Mouse (Mus musculus): Measurements from ENCODE around the gene Ttll10. TPM values are rescaled to one million over a fixed set of nuclear protein-coding genes. Genes with fewer than 3 reads are reported as not detected.

Gene Ttll10
- polyA plus RNA-seq, 1 experiment from 2014 or later, result not detected

- ATAC-seq (replicated peaks), result no peak
- no peaks in the 10 kb centered on the region for H3K9me3 ChIP-seq
These were observed 25.1 kb upstream of the Ttll10 start for GRCm38 (mm10) chr4:156084096-156084879.

GRCm38 (mm10) chr4:156083348-156083747 lies 24.1 kb upstream of the Ttll10 start:
- no peak overlapping the region for H3K27ac ChIP-seq (replicated peaks)
- ATAC-seq (replicated peaks), result no peak
- H3K4me1 ChIP-seq, result no peaks in the 10 kb centered on the region
- H3K36me3 ChIP-seq, result no peaks in the 10 kb centered on the region
- H3K4me3 ChIP-seq, result no peak overlapping the region
- no peak overlapping the region for H3K4me2 ChIP-seq (replicated peaks)
- no peaks in the 10 kb centered on the region for H3K9me3 ChIP-seq
- no peak overlapping the region for H3K9ac ChIP-seq (replicated peaks)
- H3K27me3 ChIP-seq, result no peaks in the 10 kb centered on the region
- 68% methylated on average over 5 of the region's 5 CpGs for WGBS

More at GRCm38 (mm10) chr4:156084096-156084879, 25.1 kb upstream of the Ttll10 start:
- no peaks in the 10 kb centered on the region for H3K4me1 ChIP-seq
- no peak overlapping the region for H3K4me3 ChIP-seq
- H3K27me3 ChIP-seq, result no peaks in the 10 kb centered on the region
- H3K27ac ChIP-seq (replicated peaks), result no peak overlapping the region
- H3K36me3 ChIP-seq, result no peaks in the 10 kb centered on the region
- H3K4me2 ChIP-seq (replicated peaks), result no peak overlapping the region
- WGBS, result 86% methylated on average over 9 of the region's 9 CpGs
- no peak overlapping the region for H3K9ac ChIP-seq (replicated peaks)

- Histone ChIP-seq H3K27ac (replicated peaks) (no peak overlapping the region), H3K36me3 (no peaks in the 10 kb centered on the region), H3K9ac (replicated peaks) (no peak overlapping the region), H3K9me3 (no peaks in the 10 kb centered on the region), H3K4me2 (replicated peaks) (no peak overlapping the region), H3K4me3 (no peak overlapping the region), H3K4me1 (peaks cover 6% of the 10 kb centered on the region), H3K27me3 (peaks cover 5% of the 10 kb centered on the region)
- WGBS, result 75% methylated on average over 4 of the region's 4 CpGs
- no peak for ATAC-seq (replicated peaks)
These were observed 23.5 kb upstream of the Ttll10 start for GRCm38 (mm10) chr4:156082621-156083234.

DNA sequence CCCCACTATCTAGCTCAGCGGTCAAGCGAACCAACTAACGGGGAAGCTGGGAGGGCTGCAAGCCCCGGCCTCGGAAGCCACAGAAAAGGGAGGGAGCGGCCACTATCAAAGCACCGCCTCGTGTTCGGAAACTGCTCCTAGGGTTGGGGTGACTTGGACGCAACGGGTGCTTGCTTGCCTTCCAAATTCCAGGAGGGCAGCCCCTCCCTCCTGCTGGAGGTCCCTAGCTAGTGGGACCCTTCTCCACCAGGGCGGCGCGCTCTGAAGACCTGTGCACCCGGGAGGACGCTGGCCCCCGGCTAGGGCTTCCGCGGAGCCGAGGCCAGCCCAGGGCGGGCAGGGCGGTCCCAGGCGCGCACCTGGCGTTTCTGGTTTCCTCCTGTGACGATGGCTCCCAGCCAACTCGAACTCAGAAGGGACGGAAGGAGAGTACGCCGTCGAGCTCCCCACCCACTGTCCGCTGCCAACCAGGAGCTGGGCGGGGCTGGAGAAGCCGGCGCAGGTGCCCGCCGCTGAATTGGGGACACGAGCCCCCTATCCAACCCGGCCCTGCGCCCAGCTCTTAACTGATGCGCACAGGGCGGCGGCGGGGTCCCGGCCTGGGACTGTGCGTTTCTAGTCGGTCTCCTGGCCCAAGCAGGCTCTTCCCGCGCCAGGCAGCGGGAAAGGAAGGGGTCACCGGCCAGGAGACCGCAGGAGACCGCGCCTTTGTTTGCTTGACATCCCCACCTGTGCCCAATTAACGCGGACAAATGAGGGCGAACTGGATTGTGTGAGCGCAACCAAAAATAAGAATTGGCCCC lies 18.5 kb upstream of the Ttll10 start:
- Histone ChIP-seq H3K9ac (replicated peaks) (peak overlapping the region; percentile 30), H3K36me3 (no peaks in the 10 kb centered on the region), H3K4me2 (replicated peaks) (peak overlapping the region; percentile 52), H3K27me3 (peaks cover 17% of the 10 kb centered on the region), H3K9me3 (no peaks in the 10 kb centered on the region), H3K4me1 (peaks cover 14% of the 10 kb centered on the region), H3K27ac (replicated peaks) (no peak overlapping the region), H3K4me3 (peak overlapping the region; percentile 38)
- WGBS, result under 1% methylated on average over 56 of the region's 58 CpGs
- peak; percentile 4; the same call in 1 of the 2 replicates for ATAC-seq (replicated peaks)

GRCm38 (mm10) chr4:156076911-156077382 lies 17.7 kb upstream of the Ttll10 start:
- WGBS, result 9% methylated on average over 8 of the region's 8 CpGs
- Histone ChIP-seq H3K27me3 (peaks cover 17% of the 10 kb centered on the region), H3K36me3 (no peaks in the 10 kb centered on the region), H3K9ac (replicated peaks) (no peak overlapping the region), H3K27ac (replicated peaks) (no peak overlapping the region), H3K4me1 (peaks cover 14% of the 10 kb centered on the region), H3K4me2 (replicated peaks) (peak overlapping the region; percentile 52), H3K9me3 (no peaks in the 10 kb centered on the region), H3K4me3 (0 out of 2 replicates have a peak overlapping the region, but pooled peaks have one; percentile 38)
- ATAC-seq (replicated peaks), result no peak

DNA sequence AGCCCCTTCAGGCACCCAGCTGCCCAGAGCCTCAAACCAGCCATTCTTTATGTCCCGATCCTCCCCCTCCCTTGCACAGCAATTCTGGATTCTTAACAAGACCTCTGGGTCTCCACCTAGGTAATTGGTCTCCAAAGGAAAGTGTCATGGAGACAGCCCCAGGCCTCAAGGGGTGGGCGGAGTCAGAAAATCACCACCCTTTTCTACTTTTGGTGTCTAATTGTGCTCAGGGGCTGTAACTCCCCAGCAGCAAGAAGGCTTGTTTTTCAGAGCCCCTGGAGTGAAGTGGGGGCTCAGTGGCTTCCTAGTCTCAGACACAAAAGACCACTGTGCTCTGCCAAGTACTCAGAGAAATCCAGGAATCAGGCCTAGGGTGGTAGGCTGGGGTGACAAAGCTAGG lies 11.5 kb upstream of the Ttll10 start:
- no peak overlapping the region for H3K4me2 ChIP-seq (replicated peaks)
- WGBS, result 15% methylated on average over 2 of the region's 2 CpGs
- 0 out of 2 replicates have a peak overlapping the region, but pooled peaks have one; percentile 37 for H3K27ac ChIP-seq (replicated peaks)
- no peaks in the 10 kb centered on the region for H3K36me3 ChIP-seq
- no peak overlapping the region for H3K4me3 ChIP-seq
- peak; percentile 26; the same call in 1 of the 2 replicates for ATAC-seq (replicated peaks)
- H3K4me1 ChIP-seq, result peaks cover 9% of the 10 kb centered on the region
- H3K9me3 ChIP-seq, result no peaks in the 10 kb centered on the region
- no peaks in the 10 kb centered on the region for H3K27me3 ChIP-seq
- peak overlapping the region; percentile 13; the same call in 1 of the 2 replicates for H3K9ac ChIP-seq (replicated peaks)

- no peaks in the 10 kb centered on the region for H3K27me3 ChIP-seq
- H3K9me3 ChIP-seq, result no peaks in the 10 kb centered on the region
- 40% methylated on average over 6 of the region's 6 CpGs for WGBS
- H3K9ac ChIP-seq (replicated peaks), result peak overlapping the region; percentile 13; the same call in 1 of the 2 replicates
- no peak for ATAC-seq (replicated peaks)
- no peak overlapping the region for H3K4me3 ChIP-seq
- H3K27ac ChIP-seq (replicated peaks), result peak overlapping the region; percentile 37; the same call in 1 of the 2 replicates
- H3K4me2 ChIP-seq (replicated peaks), result no peak overlapping the region
- H3K4me1 ChIP-seq, result peaks cover 9% of the 10 kb centered on the region
- H3K36me3 ChIP-seq, result no peaks in the 10 kb centered on the region
These were observed 11.1 kb upstream of the Ttll10 start for GRCm38 (mm10) chr4:156070276-156070675.

DNA sequence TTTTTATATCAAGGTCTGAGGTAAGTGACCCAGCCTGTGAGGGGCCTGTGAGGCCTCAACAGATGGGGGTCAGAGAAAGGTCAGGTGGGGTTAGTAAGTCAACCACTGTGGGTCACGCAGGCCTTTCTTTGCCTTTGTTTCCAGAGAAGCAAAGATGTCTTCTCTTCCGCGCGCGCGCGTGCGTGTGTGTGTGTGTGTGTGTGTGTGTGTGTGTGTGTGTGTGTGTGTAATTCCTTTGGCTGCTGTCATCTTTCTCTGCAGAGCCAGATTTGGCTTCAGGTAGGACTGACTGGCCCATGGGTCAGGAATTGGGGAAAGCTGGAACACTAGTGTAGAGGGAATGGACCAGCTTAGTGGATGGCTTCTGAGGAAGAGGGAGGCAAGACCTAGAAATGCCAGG lies 10.5 kb upstream of the Ttll10 start:
- WGBS, result 89% methylated on average over 8 of the region's 8 CpGs
- Histone ChIP-seq H3K4me2 (replicated peaks) (no peak overlapping the region), H3K36me3 (no peaks in the 10 kb centered on the region), H3K4me1 (peaks cover 9% of the 10 kb centered on the region), H3K9ac (replicated peaks) (no peak overlapping the region), H3K9me3 (no peaks in the 10 kb centered on the region), H3K27ac (replicated peaks) (no peak overlapping the region), H3K4me3 (no peak overlapping the region), H3K27me3 (no peaks in the 10 kb centered on the region)
- no peak for ATAC-seq (replicated peaks)

DNA sequence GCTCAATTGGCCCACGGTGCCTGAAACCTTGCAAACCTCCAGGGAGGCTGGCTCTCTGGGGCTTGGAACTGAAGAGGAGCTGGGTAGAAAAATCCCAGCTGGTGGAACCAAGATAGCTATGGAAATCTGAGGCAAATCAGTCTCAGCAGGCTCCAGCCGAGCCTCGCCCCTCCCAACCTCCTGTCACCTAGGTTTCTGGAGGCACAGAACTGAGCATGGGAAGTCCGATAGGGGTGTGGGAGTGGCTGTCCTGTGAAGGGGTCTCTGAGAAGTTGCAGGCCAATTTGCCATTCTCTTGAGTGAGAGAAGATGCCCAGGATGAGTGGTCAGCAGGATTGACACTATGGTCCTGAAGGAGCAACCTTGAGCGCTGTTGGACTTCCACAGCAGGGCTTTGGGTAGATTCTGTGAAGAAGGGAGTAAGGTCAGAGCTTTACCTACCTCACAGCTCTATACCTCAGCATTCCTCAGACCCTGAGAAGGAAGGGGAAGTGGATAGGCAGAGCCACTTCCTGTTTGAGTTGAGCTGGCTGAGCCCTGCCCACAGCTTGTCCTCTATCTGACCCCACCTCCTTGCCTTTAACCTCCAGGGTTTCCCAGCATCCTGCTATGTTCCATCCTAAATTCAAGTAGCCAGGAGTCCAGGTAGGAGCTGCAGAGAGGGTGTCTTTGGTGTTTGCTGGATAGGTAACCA lies 8.2 kb upstream of the Ttll10 start:
- no peaks in the 10 kb centered on the region for H3K27me3 ChIP-seq
- H3K9ac ChIP-seq (replicated peaks), result no peak overlapping the region
- no peaks in the 10 kb centered on the region for H3K36me3 ChIP-seq
- no peak overlapping the region for H3K4me3 ChIP-seq
- no peaks in the 10 kb centered on the region for H3K9me3 ChIP-seq
- no peak for ATAC-seq (replicated peaks)
- H3K4me2 ChIP-seq (replicated peaks), result no peak overlapping the region
- 83% methylated on average over 5 of the region's 5 CpGs for WGBS
- H3K4me1 ChIP-seq, result peaks cover 9% of the 10 kb centered on the region
- no peak overlapping the region for H3K27ac ChIP-seq (replicated peaks)

DNA sequence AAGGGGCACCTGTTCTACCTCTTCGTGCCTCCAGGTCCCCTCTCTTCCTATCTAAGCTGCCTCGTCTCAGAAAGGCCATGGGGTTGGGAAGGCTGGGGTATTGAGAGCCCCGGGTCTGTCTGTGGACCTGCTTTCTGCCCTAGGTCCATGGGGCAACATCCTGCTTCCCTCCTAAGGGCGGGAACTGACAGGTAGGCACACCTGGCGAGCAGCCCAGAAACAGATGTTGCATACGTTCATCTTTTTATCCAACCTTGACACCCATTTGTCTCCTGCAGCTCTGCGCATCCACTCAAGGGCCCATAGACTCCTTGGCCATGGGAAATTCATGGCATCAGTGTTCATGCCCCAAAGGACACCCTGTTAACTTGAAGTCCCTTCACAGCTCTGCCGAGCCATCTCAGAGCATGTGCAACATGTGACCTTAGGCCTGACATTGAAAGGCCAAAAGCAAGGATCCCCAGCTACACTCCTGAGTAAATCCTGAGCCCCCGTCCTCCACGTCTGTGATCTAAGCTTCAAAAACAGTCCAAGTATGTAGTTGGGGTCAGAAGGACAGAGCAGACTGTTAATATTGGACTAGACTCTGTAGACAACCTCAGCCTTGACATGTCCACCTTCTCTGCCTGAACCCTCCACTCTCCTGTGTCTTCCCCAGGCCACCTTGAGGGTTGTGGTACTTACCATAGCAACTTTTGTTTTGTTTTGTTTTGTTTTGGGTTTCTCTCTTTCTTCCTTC lies 6.1 kb upstream of the Ttll10 start:
- 91% methylated on average over 10 of the region's 10 CpGs for WGBS
- no peak for ATAC-seq (replicated peaks)
- H3K9ac ChIP-seq (replicated peaks), result no peak overlapping the region

GRCm38 (mm10) chr4:156064510-156064897 lies 5.3 kb upstream of the Ttll10 start:
- 84% methylated on average over 9 of the region's 9 CpGs for WGBS
- H3K4me2 ChIP-seq (replicated peaks), result no peak overlapping the region
- no peak for ATAC-seq (replicated peaks)
- no peaks in the 10 kb centered on the region for H3K27me3 ChIP-seq
- no peaks in the 10 kb centered on the region for H3K4me1 ChIP-seq
- no peaks in the 10 kb centered on the region for H3K9me3 ChIP-seq
- no peaks in the 10 kb centered on the region for H3K36me3 ChIP-seq
- no peak overlapping the region for H3K4me3 ChIP-seq
- no peak overlapping the region for H3K27ac ChIP-seq (replicated peaks)
- no peak overlapping the region for H3K9ac ChIP-seq (replicated peaks)

More for the DNA sequence above, 6.1 kb upstream of the Ttll10 start:
- Histone ChIP-seq H3K4me2 (replicated peaks) (no peak overlapping the region), H3K4me3 (no peak overlapping the region), H3K36me3 (no peaks in the 10 kb centered on the region), H3K27me3 (no peaks in the 10 kb centered on the region), H3K4me1 (peaks cover 3% of the 10 kb centered on the region), H3K27ac (replicated peaks) (no peak overlapping the region), H3K9me3 (no peaks in the 10 kb centered on the region)

Measured in forebrain, embryonic 15.5 days (tissue).